Comparison of ENCODE assay signal across 31 mouse cellular contexts in genomic region chr19:58251095-58251494, GRCm38 (mm10).
DNase-seq lines count a peak whose midpoint lies in the region; ATAC-seq lines count a peak whose summit lies in the region.
"Had no signal": no experiment of that assay in that cellular context is flagged by ENCODE, and none has a peak within 500 bp of the region (broad histone marks: within the 10 kb centered on the region; RNA-seq: fewer than 3 reads in every experiment).

No protein-coding gene starts in this region.

- H3K4me3 ChIP-seq in forebrain, embryonic 13.5 days = no peak overlapping the region
- no peak overlapping the region for H3K4me3 ChIP-seq in forebrain, embryonic 11.5 days (ENCODE audit: low read depth, low read length)
- H3K4me3 ChIP-seq in forebrain, embryonic 16.5 days (replicated peaks; ENCODE audit: low read length) = no peak overlapping the region
- no peak overlapping the region for H3K4me3 ChIP-seq in midbrain, embryonic 16.5 days (ENCODE audit: low read depth, low read length)
- H3K4me3 ChIP-seq: embryonic facial prominence, embryonic 10.5 days; embryonic facial prominence, embryonic 13.5 days; erythroblast, embryonic 14.5 days; heart, embryonic 12.5 days; heart, embryonic 15.5 days; hindbrain, embryonic 10.5 days; hindbrain, embryonic 13.5 days; intestine, embryonic 15.5 days had no signal

- DNase-seq in forebrain, embryonic 11.5 days (ENCODE audit: low spot score) = no peak
- DNase-seq in right cerebral cortex, postnatal 10 days (ENCODE audit: low spot score in 2 of 2) = peak; percentile 51 to 56
- no peak for DNase-seq in right cerebral cortex, postnatal 14 days
- DNase-seq in gastrocnemius, adult 18-20 months (ENCODE audit: low spot score) = no peak
- DNase-seq: adrenal gland, postnatal 10 days; adrenal gland, postnatal 36 days; B cell, adult 2 months; cerebellum, adult 11 months; cerebellum, adult 2 months; cerebellum, adult 9-11 months; cerebellum, postnatal 36 days; embryo, embryonic 11 days; gastrocnemius, postnatal 25 days; heart, adult 18-20 months; heart, postnatal 10 days; heart, postnatal 36 days had no signal

- 0 out of 2 replicates have a peak overlapping the region, but pooled peaks have one; percentile 48 for H3K27ac ChIP-seq in forebrain, embryonic 13.5 days
- no peak overlapping the region for H3K27ac ChIP-seq in forebrain, embryonic 11.5 days (ENCODE audit: low read depth, low read length)
- no peak overlapping the region for H3K27ac ChIP-seq in forebrain, embryonic 16.5 days (ENCODE audit: low read length)
- no peak overlapping the region for H3K27ac ChIP-seq in midbrain, embryonic 16.5 days (ENCODE audit: low read length)
- H3K27ac ChIP-seq: embryonic facial prominence, embryonic 10.5 days; embryonic facial prominence, embryonic 13.5 days; heart, embryonic 15.5 days; hindbrain, embryonic 10.5 days; hindbrain, embryonic 13.5 days; intestine, embryonic 15.5 days had no signal

- 6% methylated on average over 6 of the region's 6 CpGs for WGBS in forebrain, embryonic 13.5 days
- WGBS in forebrain, embryonic 11.5 days = 23% methylated on average over 6 of the region's 6 CpGs
- WGBS in forebrain, embryonic 16.5 days = 5% methylated on average over 6 of the region's 6 CpGs
- 24% methylated on average over 6 of the region's 6 CpGs for WGBS in midbrain, embryonic 16.5 days

- H3K9ac ChIP-seq in forebrain, embryonic 13.5 days = no peak overlapping the region
- H3K9ac ChIP-seq in forebrain, embryonic 11.5 days (ENCODE audit: low read length) = no peak overlapping the region
- H3K9ac ChIP-seq in forebrain, embryonic 16.5 days (replicated peaks; ENCODE audit: low read depth, low read length) = no peak overlapping the region
- no peak overlapping the region for H3K9ac ChIP-seq in midbrain, embryonic 16.5 days (ENCODE audit: low read depth, low read length)
- H3K9ac ChIP-seq: embryonic facial prominence, embryonic 13.5 days; heart, embryonic 12.5 days; heart, embryonic 15.5 days; hindbrain, embryonic 13.5 days; intestine, embryonic 15.5 days had no signal

- peaks cover 28% of the 10 kb centered on the region for H3K4me1 ChIP-seq in forebrain, embryonic 13.5 days
- no peaks in the 10 kb centered on the region; the same call in 1 of the 2 replicates for H3K4me1 ChIP-seq in forebrain, embryonic 11.5 days (replicated peaks; ENCODE audit: control insufficient read depth, insufficient read depth, low read length)
- H3K4me1 ChIP-seq in forebrain, embryonic 16.5 days (replicated peaks; ENCODE audit: control insufficient read depth, insufficient read depth, low read length) = peaks cover 7% of the 10 kb centered on the region; the same call in 1 of the 2 replicates
- peaks cover 2% of the 10 kb centered on the region; the same call in 1 of the 2 replicates for H3K4me1 ChIP-seq in midbrain, embryonic 16.5 days (ENCODE audit: control insufficient read depth, insufficient read depth, low read length)
- H3K4me1 ChIP-seq: embryonic facial prominence, embryonic 10.5 days; embryonic facial prominence, embryonic 13.5 days; hindbrain, embryonic 10.5 days; intestine, embryonic 15.5 days had no signal

- H3K4me2 ChIP-seq in forebrain, embryonic 13.5 days = no peak overlapping the region
- H3K4me2 ChIP-seq in forebrain, embryonic 11.5 days (ENCODE audit: low read depth, low read length, severe bottlenecking) = no peak overlapping the region
- no peak overlapping the region for H3K4me2 ChIP-seq in forebrain, embryonic 16.5 days (ENCODE audit: low read length)
- no peak overlapping the region for H3K4me2 ChIP-seq in midbrain, embryonic 16.5 days (ENCODE audit: low read length)
- H3K4me2 ChIP-seq: embryonic facial prominence, embryonic 13.5 days; heart, embryonic 12.5 days; heart, embryonic 15.5 days; hindbrain, embryonic 13.5 days; intestine, embryonic 15.5 days had no signal

- peaks cover 44% of the 10 kb centered on the region for H3K27me3 ChIP-seq in forebrain, embryonic 13.5 days
- H3K27me3 ChIP-seq in forebrain, embryonic 11.5 days (ENCODE audit: control insufficient read depth, insufficient read depth, low read length) = no peaks in the 10 kb centered on the region
- H3K27me3 ChIP-seq in forebrain, embryonic 16.5 days (replicated peaks; ENCODE audit: control insufficient read depth, insufficient read depth, low read length) = no peaks in the 10 kb centered on the region
- no peaks in the 10 kb centered on the region for H3K27me3 ChIP-seq in midbrain, embryonic 16.5 days (ENCODE audit: control insufficient read depth, insufficient read depth, low read depth, low read length)
- H3K27me3 ChIP-seq: CH12.LX; hindbrain, embryonic 13.5 days; intestine, embryonic 15.5 days; Patski had no signal

- peak; percentile 53; the same call in 1 of the 2 replicates for ATAC-seq in forebrain, embryonic 13.5 days
- no peak for ATAC-seq in forebrain, embryonic 11.5 days (replicated peaks; ENCODE audit: low FRiP score)
- peak; percentile 72; the same call in 1 of the 2 replicates for ATAC-seq in forebrain, embryonic 16.5 days
- no peak for ATAC-seq in midbrain, embryonic 16.5 days
- ATAC-seq: hindbrain, embryonic 16.5 days; Patski had no signal

- H3K9me3 ChIP-seq in forebrain, embryonic 13.5 days (replicated peaks) = no peaks in the 10 kb centered on the region
- H3K9me3 ChIP-seq in forebrain, embryonic 11.5 days (ENCODE audit: control insufficient read depth, low read length) = no peaks in the 10 kb centered on the region
- H3K9me3 ChIP-seq in forebrain, embryonic 16.5 days (ENCODE audit: control insufficient read depth, low read length) = no peaks in the 10 kb centered on the region
- no peaks in the 10 kb centered on the region for H3K9me3 ChIP-seq in midbrain, embryonic 16.5 days (replicated peaks; ENCODE audit: control insufficient read depth, low read length, poor library complexity, severe bottlenecking)
- H3K9me3 ChIP-seq: embryonic facial prominence, embryonic 10.5 days; embryonic facial prominence, embryonic 13.5 days; heart, embryonic 12.5 days; heart, embryonic 15.5 days; hindbrain, embryonic 10.5 days; hindbrain, embryonic 13.5 days; intestine, embryonic 15.5 days had no signal

- H3K36me3 ChIP-seq in forebrain, embryonic 13.5 days (ENCODE audit: poor library complexity, severe bottlenecking) = no peaks in the 10 kb centered on the region
- H3K36me3 ChIP-seq in forebrain, embryonic 11.5 days (ENCODE audit: control insufficient read depth, insufficient read depth, low read length) = no peaks in the 10 kb centered on the region
- H3K36me3 ChIP-seq in forebrain, embryonic 16.5 days (ENCODE audit: control insufficient read depth, insufficient read depth) = no peaks in the 10 kb centered on the region
- no peaks in the 10 kb centered on the region for H3K36me3 ChIP-seq in midbrain, embryonic 16.5 days (ENCODE audit: control insufficient read depth, insufficient read depth, low read length)
- H3K36me3 ChIP-seq: embryonic facial prominence, embryonic 10.5 days; embryonic facial prominence, embryonic 13.5 days; G1E; heart, embryonic 12.5 days; heart, embryonic 15.5 days; hindbrain, embryonic 10.5 days; intestine, embryonic 15.5 days had no signal

Comparison
In these comparisons a context has a peak if more than half of its experiments do, and no peak if none do; other contexts are left out.
1. ATAC-seq: peak in forebrain, embryonic 13.5 days (single experiment) and forebrain, embryonic 16.5 days (single experiment); none in forebrain, embryonic 11.5 days (single experiment) and midbrain, embryonic 16.5 days (single experiment).
2. DNase-seq: peak in right cerebral cortex, postnatal 10 days (2 of 2); none in forebrain, embryonic 11.5 days (single experiment), right cerebral cortex, postnatal 14 days (single experiment) and gastrocnemius, adult 18-20 months (single experiment).